Mouse (Mus musculus) bone marrow macrophage, adult 2 months (primary cell): ENCODE results near the gene Ccdc93.

Experiments used
- CTCF ChIP-seq: IDR thresholded peaks from 2 replicates; pipeline ENCODE4 v1.5.1; 2012; ENCODE audit warnings: low read depth, mild to moderate bottlenecking, low read length, moderate library complexity
- POLR2A ChIP-seq: IDR thresholded peaks from 2 replicates; pipeline ENCODE4 v1.6.1; 2012; ENCODE audit warnings: mild to moderate bottlenecking, low read depth, low read length, borderline replicate concordance

- TF ChIP-seq POLR2A, result no peak
- no peak for TF ChIP-seq CTCF
Observed at GRCm38 (mm10) chr1:121435981-121436380, 5.1 kb downstream of the Ccdc93 start.
